Mouse (Mus musculus): ENCODE measurements around the gene Nup210.

The Nup210 gene

DNA sequence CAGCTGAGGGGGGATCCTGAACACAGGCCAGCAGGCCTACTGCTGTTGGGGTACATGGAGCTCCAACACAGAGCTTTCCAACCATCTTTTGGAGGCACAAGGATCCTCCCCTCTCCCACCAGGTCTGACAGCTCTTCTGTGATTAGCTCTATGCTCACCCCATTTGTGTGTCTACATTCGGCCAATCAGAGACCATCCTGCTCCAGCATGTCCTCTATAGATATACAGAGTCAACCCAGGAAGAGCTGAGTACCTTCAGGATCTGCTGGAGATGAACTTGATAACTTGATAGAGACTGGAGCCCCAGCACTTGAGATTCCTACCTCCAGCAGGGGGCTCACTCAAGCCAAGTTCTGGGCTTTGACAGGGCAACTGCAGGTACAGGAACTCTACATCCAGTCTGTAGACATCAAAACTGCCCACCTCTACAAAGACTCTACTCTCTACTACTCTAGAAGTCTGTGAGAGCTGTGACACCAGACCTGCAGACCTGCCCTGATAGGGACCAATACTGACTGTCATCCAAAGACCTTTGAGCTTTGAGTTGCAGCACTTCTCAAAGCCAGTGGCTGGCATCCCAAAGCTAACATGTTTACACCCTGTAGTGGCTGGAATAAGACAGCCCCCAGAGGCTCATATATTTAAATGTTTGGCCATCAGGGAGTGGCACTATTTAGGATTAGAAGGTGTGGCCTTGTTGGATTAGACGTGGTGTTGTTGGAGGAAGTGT lies 11.1 kb downstream of the Nup210 start:
- in situ Hi-C loops (cut with MboI, MseI) = loop anchor here (25.0 kb wide), 1 partner anchor 1468 kb away; the partner anchor contains the start of gene Txnrd3

DNA sequence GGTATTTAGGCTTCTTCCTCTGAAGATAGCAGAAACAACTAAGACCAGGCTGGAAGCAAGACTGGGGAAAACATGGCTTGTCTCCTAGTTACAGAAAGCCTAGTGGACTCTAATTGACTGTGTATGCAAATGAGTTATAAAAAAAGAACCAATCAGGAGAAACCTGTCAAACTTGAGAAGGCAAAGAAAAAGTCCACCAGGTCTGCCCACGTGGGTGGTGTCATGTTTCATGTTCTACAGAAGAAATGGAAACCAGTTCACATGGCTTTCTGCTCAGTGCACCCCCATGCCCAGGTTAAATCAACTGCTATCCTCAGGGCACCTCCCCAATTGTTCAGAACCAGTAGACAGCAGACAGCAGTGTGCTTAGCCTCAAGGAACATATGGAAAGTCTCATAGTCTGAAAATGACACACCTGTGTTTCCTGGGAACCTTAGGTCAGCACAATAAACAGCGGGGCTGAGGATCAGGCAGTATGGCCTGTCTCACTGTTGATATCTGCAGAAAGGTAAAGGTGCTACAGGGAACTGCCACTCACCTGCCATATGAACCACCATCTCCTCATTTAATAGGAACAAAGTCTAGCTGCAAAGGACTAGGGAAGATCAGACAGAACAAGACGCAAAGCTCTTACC lies 11.7 kb downstream of the Nup210 start:
- in situ Hi-C loops (cut with MboI, MseI) = loop anchor here (25.0 kb wide), 1 partner anchor 1468 kb away; the partner anchor contains the start of gene Txnrd3

DNA sequence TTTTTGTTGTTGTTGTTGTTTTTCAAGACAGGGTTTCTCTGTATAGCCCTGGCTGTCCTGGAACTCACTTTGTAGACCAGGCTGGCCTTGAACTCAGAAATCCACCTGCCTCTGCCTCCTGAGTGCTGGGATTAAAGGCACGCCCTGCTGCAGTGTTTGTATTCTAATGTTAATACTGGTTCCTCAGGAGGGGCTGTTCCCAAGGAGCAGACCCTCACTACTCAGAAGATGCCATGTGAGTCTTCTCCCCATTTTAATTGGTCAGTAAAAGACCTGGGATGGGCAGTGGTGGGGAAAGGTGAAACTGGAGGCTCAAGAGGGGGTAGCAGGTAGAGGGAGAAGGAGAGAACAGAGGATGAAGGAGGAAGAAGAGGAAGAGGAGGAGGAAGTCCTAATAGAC lies 13.2 kb downstream of the Nup210 start:
- in situ Hi-C loops (cut with MboI, MseI) = loop anchor here (25.0 kb wide), 1 partner anchor 1466 kb away; the partner anchor contains the start of gene Txnrd3

DNA sequence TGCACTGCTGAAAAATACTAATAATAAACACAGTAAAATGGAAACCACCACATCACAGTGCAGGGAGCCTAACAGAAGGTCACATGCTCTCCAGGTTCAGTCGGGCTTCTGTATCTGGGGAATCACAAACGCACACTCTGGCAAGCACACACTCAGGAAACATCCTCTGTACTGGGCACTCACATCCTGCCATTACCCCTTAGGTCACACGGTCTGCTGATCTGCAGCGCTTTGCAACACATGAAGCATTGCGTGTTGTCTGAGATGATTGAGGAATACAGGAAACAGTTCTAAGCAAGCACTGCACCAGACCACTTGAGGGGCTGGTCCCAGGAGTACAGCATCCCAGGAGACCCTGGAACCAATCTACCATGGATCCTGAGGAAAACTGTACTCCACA lies 16.0 kb downstream of the Nup210 start:
- in situ Hi-C loops (cut with MboI, MseI) = loop anchor here (25.0 kb wide), 1 partner anchor 1463 kb away; the partner anchor contains the start of gene Txnrd3

DNA sequence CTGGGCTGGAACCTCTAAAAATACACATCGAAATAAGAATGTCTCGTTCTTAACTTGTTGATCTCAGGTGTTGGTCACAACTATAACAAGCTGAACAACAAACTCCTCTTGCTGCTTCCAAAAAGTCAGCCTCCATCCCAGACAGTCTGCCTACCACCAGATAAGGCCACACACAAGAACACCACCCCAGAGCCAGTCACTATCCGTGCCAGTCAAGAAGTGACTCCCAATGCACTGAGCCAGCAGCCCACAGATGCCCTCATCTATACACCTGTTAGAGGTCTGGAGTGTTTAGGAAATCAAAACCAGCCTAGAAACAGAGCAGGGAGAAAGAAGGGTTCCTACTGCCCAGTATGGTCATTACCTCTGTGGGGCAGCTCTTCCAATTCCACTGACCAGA lies 18.8 kb downstream of the Nup210 start:
- in situ Hi-C loops (cut with MboI, MseI) = no loop called here

DNA sequence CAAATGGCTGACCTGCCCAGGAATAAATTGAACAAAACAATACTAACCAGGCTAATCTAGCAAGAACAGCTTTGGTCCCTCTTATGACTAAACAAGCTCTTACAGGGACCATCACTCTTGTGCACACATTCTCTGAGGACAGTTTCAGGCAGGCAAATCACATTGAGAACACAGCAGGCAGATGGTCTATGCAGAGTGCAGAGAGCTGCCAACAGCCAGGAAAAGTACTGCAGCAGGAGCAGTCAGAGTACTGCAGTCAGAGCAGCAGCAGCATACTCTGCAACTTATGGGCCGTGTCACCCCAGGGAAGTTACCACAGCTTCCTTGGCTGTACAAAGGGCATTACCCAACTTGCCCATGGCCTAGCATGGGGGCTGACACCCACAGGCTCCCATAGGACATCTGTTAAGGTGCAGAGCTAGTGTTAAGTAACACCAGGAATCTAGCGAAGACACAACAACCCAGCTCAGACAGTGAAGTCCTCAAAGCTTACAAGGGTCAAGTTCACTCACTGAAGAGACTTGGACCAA lies 21.5 kb downstream of the Nup210 start:
- in situ Hi-C loops (cut with MboI, MseI) = no loop called here

- in situ Hi-C loops (cut with MboI, MseI) = no loop called here
Measured at GRCm38 (mm10) chr6:91092216-91092899, 24.3 kb downstream of the Nup210 start.

DNA sequence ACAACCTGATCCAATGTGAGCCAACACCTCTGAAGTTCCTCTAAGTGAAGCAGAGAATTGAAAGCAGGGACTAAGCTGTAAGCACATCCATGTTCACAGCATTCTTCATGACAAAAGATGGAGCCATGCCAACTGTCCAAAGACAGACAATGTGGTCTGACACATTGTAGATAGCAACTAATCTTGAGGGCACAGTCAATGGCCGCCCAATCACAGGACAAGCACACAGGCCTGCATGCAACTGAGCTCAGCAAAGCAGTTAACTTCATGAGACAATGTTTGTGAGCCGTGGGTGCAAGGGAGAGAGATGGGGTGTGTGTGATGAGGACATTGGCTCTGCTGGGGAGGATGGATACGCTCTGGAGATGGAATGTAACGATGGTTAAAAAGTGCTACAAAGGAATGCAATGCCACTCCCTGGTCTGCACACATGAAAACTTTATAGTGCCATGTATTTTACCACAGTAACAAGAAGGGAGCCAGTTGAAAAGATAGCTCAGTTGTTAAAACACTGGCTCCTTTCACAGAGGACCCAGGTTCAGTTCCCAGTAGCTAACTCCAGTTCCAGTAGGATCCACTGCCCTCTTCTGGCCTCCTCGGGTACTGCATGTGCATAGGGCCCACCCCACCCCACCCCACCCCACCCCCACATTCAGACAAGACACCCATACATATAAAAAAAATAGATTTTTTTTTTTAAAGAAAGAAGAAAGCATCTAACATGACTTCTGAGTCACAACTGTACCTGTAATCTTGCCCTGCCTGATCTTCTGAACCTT lies 31.3 kb downstream of the Nup210 start:
- in situ Hi-C loops (cut with MboI, MseI) = no loop called here

DNA sequence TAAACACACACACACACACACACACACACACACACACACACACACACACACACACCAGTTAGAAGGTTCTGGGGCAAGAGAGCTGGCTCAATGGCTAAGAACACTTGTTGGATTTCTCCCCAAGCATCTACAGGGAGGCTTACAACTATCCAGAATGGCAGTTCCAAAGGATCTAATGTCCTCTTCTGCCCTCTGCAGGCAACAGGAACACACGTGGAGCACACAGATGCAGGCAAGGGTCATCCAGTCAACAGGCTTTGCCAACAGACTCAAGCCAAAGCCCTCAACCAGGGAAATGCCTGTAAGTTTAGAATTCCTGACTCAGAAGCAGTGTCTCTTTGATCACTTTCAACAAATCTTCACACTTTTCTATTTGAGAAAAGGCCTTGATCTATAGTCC lies 36.6 kb downstream of the Nup210 start:
- in situ Hi-C loops (cut with MboI, MseI) = loop anchor here (5.0 kb wide), 1 partner anchor 62 kb away; no protein-coding TSS in a partner anchor

DNA sequence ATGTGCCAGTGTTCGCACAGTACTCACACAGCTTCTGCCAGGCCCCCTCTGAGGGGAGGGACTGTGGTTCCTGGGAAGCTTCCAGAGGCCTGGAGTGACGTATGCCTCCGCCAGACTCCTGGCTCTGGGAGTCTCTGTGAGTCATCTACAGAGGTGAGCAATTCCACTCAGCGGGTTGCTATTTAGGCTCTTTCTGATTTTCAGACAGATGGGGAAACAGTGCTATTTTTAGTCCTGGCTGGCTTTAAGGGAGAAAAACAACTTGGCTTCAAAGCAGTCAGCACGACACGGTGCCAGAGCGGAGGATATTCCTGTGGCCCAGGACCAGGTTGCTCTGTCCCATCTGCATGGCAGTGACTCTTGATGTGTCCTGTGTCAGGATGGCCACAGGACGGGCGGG lies 40.4 kb downstream of the Nup210 start:
- in situ Hi-C loops (cut with MboI, MseI) = no loop called here

DNA sequence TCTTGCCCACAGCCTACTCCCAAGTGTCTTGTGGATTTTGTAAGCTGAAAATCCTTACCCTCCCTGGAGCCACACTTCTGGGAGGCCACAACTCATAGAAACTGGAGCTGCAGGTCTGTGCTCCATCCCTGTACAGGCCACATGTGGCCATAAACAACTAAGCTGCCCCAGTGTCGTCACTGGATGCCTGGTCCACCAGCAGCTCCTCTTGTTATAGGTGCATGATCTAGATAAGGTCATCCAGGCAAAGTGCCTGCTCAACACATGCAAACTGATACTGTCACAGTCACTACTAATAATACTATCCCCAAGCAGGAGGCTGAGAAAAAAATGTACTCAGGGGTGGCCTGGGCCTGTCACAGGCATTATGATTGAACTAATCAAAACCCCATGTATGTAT lies 48.1 kb downstream of the Nup210 start:
- in situ Hi-C loops (cut with MboI, MseI) = no loop called here

DNA sequence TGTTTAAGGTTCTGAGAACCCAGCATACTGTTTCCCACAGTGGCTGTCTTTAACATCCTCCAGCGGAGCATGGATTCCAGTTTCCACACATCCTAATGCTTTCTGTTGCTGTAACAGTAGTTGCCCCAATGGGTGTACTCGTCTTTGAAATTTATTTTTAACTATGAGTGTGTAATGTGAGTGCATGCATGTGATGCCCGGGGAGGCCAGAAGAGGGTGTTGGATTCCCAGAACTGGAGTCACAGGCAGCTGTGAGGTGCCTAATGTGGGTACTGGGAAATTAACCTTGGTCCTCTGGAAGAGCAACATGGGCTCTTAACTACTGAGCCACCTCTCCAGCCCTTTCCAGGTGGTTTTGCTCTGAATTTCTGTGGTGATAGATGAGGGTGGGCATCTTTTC lies 49.6 kb downstream of the Nup210 start:
- in situ Hi-C loops (cut with MboI, MseI) = no loop called here

- in situ Hi-C loops (cut with MboI, MseI) = no loop called here
Measured at GRCm38 (mm10) chr6:91061296-91061695, 55.3 kb downstream of the Nup210 start.

- in situ Hi-C loops (cut with MboI, MseI) = no loop called here
Measured at GRCm38 (mm10) chr6:91059711-91060110, 56.9 kb downstream of the Nup210 start.

DNA sequence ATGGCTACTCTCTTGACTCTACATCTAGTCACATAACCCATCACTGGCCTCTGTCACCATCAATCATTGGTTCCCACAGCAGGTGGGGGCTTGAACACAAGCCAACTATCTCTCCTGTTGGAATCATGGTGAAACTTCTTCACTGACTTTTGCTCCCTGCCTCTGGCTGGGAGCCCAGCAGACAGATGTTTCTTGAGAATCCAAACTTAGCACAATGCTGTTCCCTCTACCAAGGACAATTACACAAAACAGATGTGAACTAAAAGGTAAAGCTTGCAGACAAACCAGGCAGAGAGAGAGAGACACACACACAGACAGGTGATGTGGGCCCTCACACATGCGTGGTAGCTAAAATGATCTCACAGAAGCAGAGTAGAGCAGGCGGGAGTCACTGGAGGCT lies 58.6 kb downstream of the Nup210 start:
- in situ Hi-C loops (cut with MboI, MseI) = no loop called here

DNA sequence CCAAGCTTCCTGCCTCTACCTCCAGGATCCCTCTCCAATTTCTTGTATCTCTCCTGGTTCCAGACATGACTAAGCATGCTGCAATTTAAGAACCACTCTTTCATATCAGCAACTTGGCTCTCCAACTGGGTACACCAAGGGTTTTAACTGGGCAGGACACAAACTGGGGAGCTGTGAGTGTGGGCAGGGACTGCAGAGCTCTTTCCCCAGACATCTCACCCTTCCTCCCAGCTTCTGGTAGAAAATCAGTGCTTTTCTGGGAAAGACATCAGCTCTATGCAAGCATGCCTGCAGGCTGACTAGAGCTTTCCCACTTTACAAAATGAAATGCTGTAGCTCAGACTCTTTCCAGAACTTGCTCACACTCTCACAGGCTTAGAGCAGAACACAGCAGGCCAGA lies 60.3 kb downstream of the Nup210 start:
- in situ Hi-C loops (cut with MboI, MseI) = no loop called here

DNA sequence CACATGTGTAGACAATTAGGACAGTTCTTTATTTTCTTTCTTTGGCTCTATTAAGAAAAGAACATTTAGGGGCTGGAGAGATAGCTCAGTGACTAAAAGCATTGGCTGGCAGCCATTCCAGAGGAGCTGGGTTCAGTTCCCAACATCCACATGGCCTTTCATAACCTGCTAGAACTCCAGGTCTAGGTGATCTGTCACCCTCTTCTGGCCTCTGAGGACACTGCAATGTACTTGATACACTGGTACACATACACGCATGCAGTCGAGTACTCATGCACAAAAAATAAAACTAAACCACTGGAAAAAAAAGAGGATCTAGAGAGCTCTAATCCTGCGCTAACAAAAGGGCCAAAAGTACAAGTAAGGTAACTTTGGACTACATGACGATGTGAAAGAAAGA lies 64.1 kb downstream of the Nup210 start:
- in situ Hi-C loops (cut with MboI, MseI) = no loop called here

DNA sequence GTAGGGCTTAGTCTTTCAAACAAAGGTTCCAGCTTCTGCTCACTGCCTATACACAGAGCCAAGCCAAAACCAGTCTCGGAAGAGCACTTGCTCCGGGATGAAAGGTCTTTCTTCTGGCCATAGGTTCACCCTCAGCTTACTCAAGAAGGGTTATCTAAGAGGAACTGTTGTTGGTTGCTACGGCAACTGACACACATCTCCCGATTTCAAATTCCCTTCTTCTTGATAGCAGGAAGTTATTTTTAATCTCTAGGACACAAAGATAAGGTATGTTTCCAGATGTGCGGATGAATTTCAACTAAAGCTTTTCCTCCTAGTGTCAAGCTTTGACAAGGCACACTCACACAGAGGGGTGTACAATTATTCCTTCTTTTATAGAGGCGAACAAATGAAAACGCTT lies 68.6 kb downstream of the Nup210 start:
- in situ Hi-C loops (cut with MboI, MseI) = no loop called here

- in situ Hi-C loops (cut with MboI, MseI) = no loop called here
Measured at GRCm38 (mm10) chr6:91047434-91047833, 69.2 kb downstream of the Nup210 start.

DNA sequence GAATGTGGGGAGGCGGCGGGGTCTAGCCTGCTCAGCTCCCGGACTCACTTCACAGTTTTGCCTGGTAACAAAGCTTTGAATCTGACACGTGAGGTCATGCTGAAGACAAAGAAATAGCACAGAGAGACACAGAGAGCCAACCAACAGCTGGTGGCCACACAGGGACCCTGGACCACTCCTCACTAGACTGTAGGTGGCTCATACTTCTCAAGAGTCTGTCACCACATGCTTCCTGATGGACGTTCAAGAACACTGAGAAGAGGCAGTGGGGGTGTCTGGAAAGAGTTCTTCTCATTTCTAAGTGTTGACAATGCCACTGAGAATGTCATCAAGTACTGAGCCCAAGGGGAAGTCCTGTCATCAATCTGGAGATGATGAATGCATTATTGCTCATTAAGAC lies 70.4 kb downstream of the Nup210 start:
- in situ Hi-C loops (cut with MboI, MseI) = no loop called here

GRCm38 (mm10) chr6:91044628-91045331 lies 71.8 kb downstream of the Nup210 start:
- in situ Hi-C loops (cut with MboI, MseI) = no loop called here
